Mouse (Mus musculus) megakaryocyte-erythroid progenitor cell, adult 5-6 weeks (primary cell): ENCODE results near the gene Gm14412. TPM values are rescaled to one million over a fixed set of nuclear protein-coding genes. Genes with fewer than 3 reads are reported as not detected.
"Not testable (repeated sequence)": the region's sequence is repeated elsewhere in the genome, so short reads cannot be mapped to it uniquely, and the experiment has no call there.

Experiments used
- ATAC-seq: replicated peaks from 2 replicates; pipeline ENCODE4 v1.8.0; 2016; ENCODE audit warnings: mild to moderate bottlenecking, inconsistent platforms; ENCODE audit not compliant: severe bottlenecking, poor library complexity, low FRiP score, low TSS enrichment
- total RNA-seq, 2 experiments: library from RNA; stranded (forward) in 1 of 2; stranded (reverse) in 1 of 2; fragments of 200-1000, 215-1000 nt in 1 of 2; fragments of >200 nt in 1 of 2; fragmentation: Nextera tagmentation in 1 of 2; gene quantifications; 2 replicates each; pipeline ENCODE4 v1.2.3; 2014 to 2017

The Gm14412 gene
- total RNA-seq (2014; fragmentation: Nextera tagmentation) (1.8 TPM in 1 of 2 replicates, not detected in the other), total RNA-seq (2017) (0.91 TPM in 1 of 2 replicates, not detected in the other)

GRCm38 (mm10) chr2:177324257-177324733 lies at the start of gene Gm14412:
Gene Gm14412 (minus strand): TSS chr2:177324307.
- ATAC-seq: not testable (repeated sequence)

- ATAC-seq: not testable (repeated sequence)
Measured at GRCm38 (mm10) chr2:177329661-177330292, 5.7 kb upstream of the Gm14412 start.

GRCm38 (mm10) chr2:177321361-177321760 lies 2.7 kb downstream of the Gm14412 start:
- ATAC-seq: not testable (repeated sequence)

GRCm38 (mm10) chr2:177320786-177321320 lies 3.3 kb downstream of the Gm14412 start:
- not testable (repeated sequence) for ATAC-seq

GRCm38 (mm10) chr2:177318996-177319395 lies 5.1 kb downstream of the Gm14412 start:
- no peak for ATAC-seq

GRCm38 (mm10) chr2:177309627-177310026 lies 14.5 kb downstream of the Gm14412 start:
- ATAC-seq: not testable (repeated sequence)

GRCm38 (mm10) chr2:177304980-177305379 lies 19.1 kb downstream of the Gm14412 start:
- not testable (repeated sequence) for ATAC-seq

- not testable (repeated sequence) for ATAC-seq
Measured at GRCm38 (mm10) chr2:177283701-177284100, 40.4 kb downstream of the Gm14412 start.

- not testable (repeated sequence) for ATAC-seq
Measured at GRCm38 (mm10) chr2:177277754-177278153, 46.4 kb downstream of the Gm14412 start.

GRCm38 (mm10) chr2:177272237-177272636 lies 51.9 kb downstream of the Gm14412 start:
- ATAC-seq: not testable (repeated sequence)

GRCm38 (mm10) chr2:177266936-177267335 lies 57.2 kb downstream of the Gm14412 start, which contains the start of gene Gm14409:
Gene Gm14409 (minus strand): TSS chr2:177267036.
- not testable (repeated sequence) for ATAC-seq

Other genes starting within 250 kb of the Gm14412 start
- gene Gm14401, start 250.0 kb downstream of the Gm14412 start, total RNA-seq (2014; fragmentation: Nextera tagmentation): not detected in 2 replicates
- 2.2 TPM in 1 of 2 replicates, not detected in the other for gene Gm14401, start 250.0 kb downstream of the Gm14412 start, total RNA-seq (2017)
- 8.4 and 20.2 TPM in 2 replicates for gene Gm14410, start 117.9 kb downstream of the Gm14412 start, total RNA-seq (2014; fragmentation: Nextera tagmentation)
- gene Gm14410, start 117.9 kb downstream of the Gm14412 start, total RNA-seq (2017): 0.89 and 12.9 TPM in 2 replicates
- gene Gm14409, start 57.3 kb downstream of the Gm14412 start, total RNA-seq (2014; fragmentation: Nextera tagmentation): not detected in 2 replicates
- 0.30 TPM in 1 of 2 replicates, not detected in the other for gene Gm14409, start 57.3 kb downstream of the Gm14412 start, total RNA-seq (2017)
- gene Gm14418, start 74.0 kb upstream of the Gm14412 start, total RNA-seq (2014; fragmentation: Nextera tagmentation): 4.4 TPM in 1 of 2 replicates, not detected in the other
- 8.0 TPM in 1 of 2 replicates, not detected in the other for gene Gm14418, start 74.0 kb upstream of the Gm14412 start, total RNA-seq (2017)
- 15.2 and 26.9 TPM in 2 replicates for gene Zfp970, start 140.4 kb upstream of the Gm14412 start, total RNA-seq (2014; fragmentation: Nextera tagmentation)
- gene Zfp970, start 140.4 kb upstream of the Gm14412 start, total RNA-seq (2017): 5.9 and 15.0 TPM in 2 replicates
- gene Gm14403, start 173.9 kb upstream of the Gm14412 start, total RNA-seq (2014; fragmentation: Nextera tagmentation): 2.3 and 7.8 TPM in 2 replicates
- gene Gm14403, start 173.9 kb upstream of the Gm14412 start, total RNA-seq (2017): 14.2 TPM in 1 of 2 replicates, not detected in the other